Mouse (Mus musculus) neural tube, embryonic 15.5 days (tissue): ENCODE data around the gene Ppp1r14d. TPM values are rescaled to one million over a fixed set of nuclear protein-coding genes. Genes with fewer than 3 reads are reported as not detected.
A peak's percentile ranks its signal among the peaks of the same experiment; 100 is the strongest.

ENCODE experiments used
- ATAC-seq: fragments of 200-750 bp; cut with Nextera tagmentation; 2 replicates; pipeline ENCODE4 v1.8.0; 2017; ENCODE audit warnings: mild to moderate bottlenecking, moderate TSS enrichment, moderate library complexity; ENCODE audit not compliant: low FRiP score
- H3K27ac ChIP-seq: fragments of 300-500 bp; sonication (generic); replicated peaks from 2 replicates; pipeline ENCODE4 v1.5.1; 2015; ENCODE audit warnings: mild to moderate bottlenecking, inconsistent platforms
- H3K27me3 ChIP-seq: fragments of 300-500 bp; sonication (generic); replicated peaks from 2 replicates; pipeline ENCODE4 v1.6.1; 2015; ENCODE audit warnings: inconsistent platforms
- H3K36me3 ChIP-seq: fragments of 300-500 bp; sonication (generic); 2 replicates; pipeline ENCODE4 v1.6.1; 2015; ENCODE audit warnings: inconsistent platforms
- H3K4me1 ChIP-seq: fragments of 300-500 bp; sonication (generic); 2 replicates; pipeline ENCODE4 v1.6.1; 2015; ENCODE audit warnings: inconsistent platforms
- H3K4me2 ChIP-seq: fragments of 300-500 bp; sonication (generic); 2 replicates; pipeline ENCODE4 v1.6.1; 2015; ENCODE audit warnings: inconsistent platforms, mild to moderate bottlenecking, moderate library complexity
- H3K4me3 ChIP-seq: fragments of 300-500 bp; sonication (generic); replicated peaks from 2 replicates; pipeline ENCODE4 v1.5.1; 2015; ENCODE audit warnings: mild to moderate bottlenecking, inconsistent platforms
- H3K9ac ChIP-seq: fragments of 300-500 bp; sonication (generic); replicated peaks from 2 replicates; pipeline ENCODE4 v1.6.1; 2015; ENCODE audit warnings: mild to moderate bottlenecking, inconsistent platforms
- H3K9me3 ChIP-seq: fragments of 300-500 bp; sonication (generic); replicated peaks from 2 replicates; pipeline ENCODE4 v1.6.1; 2016; ENCODE audit warnings: inconsistent platforms
- WGBS: fragments of 180-500 bp; shearing (Covaris S2); methylation state at CpG from one replicate; pipeline ENCODE4 v1.1.7; 2015; ENCODE audit warnings: mixed read lengths; 5-methylcytosine and 5-hydroxymethylcytosine counted together
- polyA plus RNA-seq: library from polyadenylated mRNA; unstranded; fragments of >200 nt; fragmentation: Nextera tagmentation; extraction: Ambion mirVana; gene quantifications from 2 replicates; pipeline ENCODE4 v1.2.1, GENCODE M21; 2015

Gene Ppp1r14d
- polyA plus RNA-seq, 1 experiment from 2014 or later, result not detected

DNA sequence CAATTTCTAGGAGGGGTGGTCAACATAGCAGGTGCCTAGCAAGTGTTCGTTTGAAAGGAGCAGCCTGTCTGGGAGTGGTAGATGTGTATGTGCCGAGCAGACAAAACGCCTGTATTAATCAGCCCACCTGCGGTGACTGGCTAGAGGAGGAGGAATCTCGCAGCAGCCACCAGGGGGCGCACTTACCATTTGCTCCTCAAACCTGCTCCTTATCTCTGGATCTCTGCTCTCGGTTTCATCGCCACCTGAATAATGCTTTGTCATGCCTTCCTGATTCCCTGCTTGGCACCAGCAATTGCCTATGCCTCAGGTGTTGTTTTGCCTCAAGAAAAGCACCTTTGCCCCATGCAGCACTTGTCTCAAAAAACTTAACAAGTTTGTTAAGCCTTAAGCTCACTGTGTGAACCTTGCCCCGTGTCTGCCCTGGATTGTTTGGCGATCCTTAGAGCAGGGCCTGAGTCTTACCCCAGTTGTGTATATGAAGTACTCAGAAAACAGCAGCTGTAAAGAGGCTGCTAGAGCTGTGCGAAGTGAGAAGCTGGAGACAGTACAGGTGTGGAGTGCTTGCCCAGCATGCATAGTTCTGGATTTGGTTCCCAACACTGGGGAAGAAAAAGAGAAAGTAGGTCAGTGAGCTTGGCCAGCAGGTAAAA lies 21.2 kb upstream of the Ppp1r14d start:
- no peaks in the 10 kb centered on the region for H3K4me1 ChIP-seq
- H3K9me3 ChIP-seq, result no peaks in the 10 kb centered on the region
- no peaks in the 10 kb centered on the region for H3K36me3 ChIP-seq
- H3K9ac ChIP-seq, result no peak overlapping the region
- 19% methylated on average over 11 of the region's 11 CpGs for WGBS
- H3K27me3 ChIP-seq, result peaks cover 10% of the 10 kb centered on the region; the same call in 1 of the 2 replicates
- H3K4me3 ChIP-seq, result no peak overlapping the region
- no peak overlapping the region for H3K27ac ChIP-seq
- ATAC-seq, result no peak
- H3K4me2 ChIP-seq, result no peak overlapping the region

DNA sequence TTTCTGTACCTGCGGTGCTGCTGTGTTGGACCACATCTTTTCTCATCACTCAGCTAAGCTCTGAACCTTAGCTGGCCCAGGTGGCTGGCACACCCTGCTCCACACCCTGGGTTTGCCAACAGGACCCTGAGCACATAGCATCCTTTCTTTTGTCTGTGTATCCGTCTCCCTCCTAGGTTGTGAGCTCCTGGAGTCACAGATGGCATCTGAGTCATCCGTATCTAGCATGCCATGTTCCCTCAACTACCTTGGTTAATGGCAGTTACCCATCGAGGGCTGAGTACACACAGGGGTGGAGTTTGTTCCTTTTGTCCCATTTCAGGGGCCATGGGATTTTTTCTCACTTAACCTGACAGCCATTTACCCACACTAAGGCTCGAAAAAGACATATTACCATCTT lies 20.7 kb upstream of the Ppp1r14d start:
- H3K4me1 ChIP-seq, result no peaks in the 10 kb centered on the region
- WGBS, result 61% methylated on average over 5 of the region's 5 CpGs
- H3K4me2 ChIP-seq, result no peak overlapping the region

DNA sequence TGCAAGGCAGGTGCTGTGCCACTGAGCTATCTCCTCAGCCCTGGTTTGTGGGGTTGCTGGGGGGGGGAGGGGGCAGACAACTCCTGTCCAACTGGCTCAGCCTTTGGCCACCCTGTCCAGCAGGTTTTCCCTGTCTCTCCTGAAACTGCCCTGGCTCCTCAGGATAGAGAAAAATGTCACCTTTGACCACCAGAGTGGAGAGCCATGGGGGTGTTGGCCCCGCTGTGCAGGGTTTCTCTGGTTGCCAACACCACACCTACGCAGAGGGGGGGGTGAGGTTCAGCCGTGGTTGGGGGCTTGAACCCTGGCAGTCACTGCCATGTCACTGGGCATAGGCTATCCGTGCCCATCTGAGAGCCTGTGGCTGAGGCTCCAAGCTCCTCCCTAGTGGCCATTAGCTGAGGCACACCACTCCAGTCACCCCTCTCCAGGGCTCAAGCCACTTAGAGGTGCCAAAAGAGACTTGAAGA lies 19.9 kb upstream of the Ppp1r14d start:
- no peaks in the 10 kb centered on the region for H3K4me1 ChIP-seq
- H3K4me2 ChIP-seq, result no peak overlapping the region
- WGBS, result 76% methylated on average over 4 of the region's 4 CpGs
- peaks cover 6% of the 10 kb centered on the region; the same call in 1 of the 2 replicates for H3K27me3 ChIP-seq
- no peak overlapping the region for H3K27ac ChIP-seq
- H3K9ac ChIP-seq, result no peak overlapping the region
- no peak for ATAC-seq
- H3K36me3 ChIP-seq, result no peaks in the 10 kb centered on the region
- no peaks in the 10 kb centered on the region for H3K9me3 ChIP-seq
- no peak overlapping the region for H3K4me3 ChIP-seq

More for the DNA sequence above, 20.7 kb upstream of the Ppp1r14d start:
- Histone ChIP-seq H3K9ac (no peak overlapping the region), H3K27ac (no peak overlapping the region), H3K27me3 (peaks cover 9% of the 10 kb centered on the region; the same call in 1 of the 2 replicates), H3K36me3 (no peaks in the 10 kb centered on the region), H3K9me3 (no peaks in the 10 kb centered on the region), H3K4me3 (no peak overlapping the region)
- no peak for ATAC-seq

DNA sequence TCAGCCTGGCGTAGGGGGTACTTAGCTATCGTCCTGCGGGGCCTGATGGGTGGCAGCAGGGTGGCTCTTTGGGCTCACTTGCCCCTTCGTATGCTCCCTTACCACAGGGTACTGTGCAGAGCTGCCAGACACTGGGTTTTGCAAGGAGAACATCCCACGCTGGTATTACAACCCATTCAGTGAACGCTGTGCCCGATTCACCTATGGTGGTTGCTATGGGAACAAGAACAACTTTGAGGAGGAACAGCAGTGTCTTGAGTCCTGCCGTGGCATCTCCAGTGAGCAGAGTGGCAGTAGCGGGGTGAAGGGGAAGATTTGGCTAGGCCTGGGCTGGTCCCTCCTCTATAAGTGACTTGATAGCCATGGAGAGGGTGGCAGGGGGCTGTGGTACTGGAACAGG lies 18.2 kb upstream of the Ppp1r14d start:
- H3K4me2 ChIP-seq, result no peak overlapping the region
- 74% methylated on average over 9 of the region's 9 CpGs for WGBS
- H3K4me1 ChIP-seq, result no peaks in the 10 kb centered on the region
- H3K36me3 ChIP-seq, result no peaks in the 10 kb centered on the region
- no peak overlapping the region for H3K9ac ChIP-seq
- H3K4me3 ChIP-seq, result no peak overlapping the region
- H3K27ac ChIP-seq, result no peak overlapping the region
- H3K9me3 ChIP-seq, result no peaks in the 10 kb centered on the region
- H3K27me3 ChIP-seq, result no peaks in the 10 kb centered on the region
- no peak for ATAC-seq

DNA sequence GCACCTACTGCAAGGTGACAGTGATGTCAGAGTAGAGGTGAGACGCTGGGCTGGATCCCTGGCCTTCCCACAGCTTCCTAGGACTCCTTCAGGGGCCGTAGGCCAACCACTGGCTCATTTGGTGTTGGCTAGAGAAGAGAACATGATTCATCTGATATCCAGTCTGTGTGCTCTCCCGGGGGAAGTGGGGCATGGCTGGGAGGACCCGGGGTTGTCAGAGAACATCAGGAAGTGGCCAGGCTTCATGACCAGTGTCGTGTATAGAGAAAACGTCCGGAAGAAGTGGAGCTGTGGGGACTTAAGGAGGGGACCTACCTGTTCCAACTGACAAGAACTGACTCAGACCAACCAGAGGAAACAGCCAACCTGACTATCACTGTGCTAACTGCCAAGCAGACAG lies 15.5 kb upstream of the Ppp1r14d start:
- Histone ChIP-seq H3K4me3 (no peak overlapping the region), H3K27ac (no peak overlapping the region), H3K4me1 (no peaks in the 10 kb centered on the region), H3K9me3 (no peaks in the 10 kb centered on the region), H3K4me2 (no peak overlapping the region), H3K36me3 (no peaks in the 10 kb centered on the region), H3K27me3 (peaks cover 4% of the 10 kb centered on the region), H3K9ac (no peak overlapping the region)
- 85% methylated on average over 7 of the region's 7 CpGs for WGBS
- no peak for ATAC-seq

DNA sequence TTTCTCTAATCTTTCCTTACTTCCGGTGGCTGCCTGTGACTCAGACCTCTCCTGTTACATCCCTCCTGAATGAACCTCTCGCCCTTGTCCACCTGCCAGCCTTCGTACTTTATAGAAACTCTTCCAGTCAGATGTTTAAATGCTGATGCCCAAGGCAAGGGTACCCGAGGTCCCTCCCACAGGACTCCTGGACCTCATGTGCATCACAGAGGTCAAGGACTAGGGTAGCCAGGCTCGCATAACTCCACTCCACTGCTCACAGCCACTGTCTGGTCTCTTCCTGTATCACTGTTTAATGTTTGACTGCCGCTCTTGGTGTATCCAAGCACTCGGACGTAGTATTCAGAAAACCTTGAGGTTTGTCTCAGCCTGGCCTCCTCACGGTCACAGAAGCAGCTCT lies 12.8 kb upstream of the Ppp1r14d start:
- H3K9ac ChIP-seq, result no peak overlapping the region
- 88% methylated on average over 9 of the region's 9 CpGs for WGBS
- peaks cover 5% of the 10 kb centered on the region for H3K4me1 ChIP-seq
- H3K27ac ChIP-seq, result no peak overlapping the region
- ATAC-seq, result no peak
- no peak overlapping the region for H3K4me2 ChIP-seq
- peaks cover 30% of the 10 kb centered on the region for H3K27me3 ChIP-seq
- no peak overlapping the region for H3K4me3 ChIP-seq
- no peaks in the 10 kb centered on the region for H3K9me3 ChIP-seq
- no peaks in the 10 kb centered on the region for H3K36me3 ChIP-seq

DNA sequence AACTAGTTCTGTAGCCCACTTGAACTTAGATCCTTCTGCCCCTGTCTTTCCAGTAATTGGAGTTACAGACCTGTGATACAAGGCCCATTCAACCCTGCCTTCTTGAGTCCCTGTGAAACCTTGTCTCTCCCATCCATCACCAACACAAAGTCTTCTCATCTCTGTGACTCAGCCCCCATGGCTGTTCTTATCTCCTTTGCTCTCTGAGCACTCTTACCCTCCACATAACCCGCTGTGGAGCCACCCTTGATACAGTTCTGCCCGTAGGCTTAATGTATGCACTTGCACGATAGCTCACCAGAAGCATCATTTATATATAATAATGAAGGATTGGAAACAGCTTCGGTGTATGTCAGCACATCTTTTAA lies 11.1 kb upstream of the Ppp1r14d start:
- Histone ChIP-seq H3K4me2 (no peak overlapping the region), H3K36me3 (no peaks in the 10 kb centered on the region), H3K9me3 (no peaks in the 10 kb centered on the region), H3K9ac (no peak overlapping the region), H3K27ac (no peak overlapping the region), H3K4me3 (no peak overlapping the region), H3K27me3 (peaks cover 47% of the 10 kb centered on the region), H3K4me1 (peaks cover 14% of the 10 kb centered on the region)
- ATAC-seq, result no peak
- 90% methylated on average over 4 of the region's 4 CpGs for WGBS

DNA sequence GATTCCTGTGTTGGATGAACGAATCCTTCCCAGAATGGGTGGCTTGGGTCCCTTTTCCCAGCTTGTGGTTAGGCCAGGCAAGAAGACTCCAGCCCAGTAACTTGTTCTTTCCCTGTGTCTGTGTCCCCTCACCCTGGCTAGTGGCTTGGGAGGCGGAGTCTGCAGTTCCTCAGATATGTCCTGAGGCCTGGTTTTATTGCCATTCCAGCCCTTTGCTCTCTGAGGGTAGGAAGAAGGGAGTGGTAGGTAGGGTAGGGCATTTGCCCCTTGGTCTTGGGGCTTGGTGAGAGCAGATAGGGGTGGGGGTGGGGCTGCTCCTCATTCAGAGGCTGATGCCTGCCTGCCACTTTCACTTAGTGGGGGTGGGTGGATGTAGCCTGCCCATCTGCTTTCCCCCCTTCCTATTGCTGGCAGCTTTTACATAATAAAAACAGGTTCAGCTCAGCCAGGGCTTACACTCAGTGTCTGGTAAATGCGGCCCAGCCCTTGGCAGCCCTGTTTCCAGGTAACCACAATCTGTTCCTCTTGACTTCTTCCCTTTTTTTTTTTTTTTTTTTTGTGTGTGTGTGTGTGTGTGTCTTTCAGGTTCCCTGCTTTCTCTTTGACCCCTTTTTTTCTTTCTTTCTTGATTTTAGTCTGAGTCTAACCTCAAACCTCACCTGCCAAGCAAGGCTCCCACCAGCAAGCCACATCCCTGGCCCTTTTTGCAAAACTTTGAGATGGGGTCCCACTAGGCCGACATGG lies 10.5 kb upstream of the Ppp1r14d start:
- H3K4me1 ChIP-seq, result peaks cover 14% of the 10 kb centered on the region
- WGBS, result 64% methylated on average over 4 of the region's 4 CpGs
- H3K27me3 ChIP-seq, result peaks cover 53% of the 10 kb centered on the region
- no peak overlapping the region for H3K9ac ChIP-seq
- H3K36me3 ChIP-seq, result no peaks in the 10 kb centered on the region
- no peak overlapping the region for H3K4me2 ChIP-seq
- no peak overlapping the region for H3K4me3 ChIP-seq
- ATAC-seq, result no peak
- no peak overlapping the region for H3K27ac ChIP-seq
- no peaks in the 10 kb centered on the region for H3K9me3 ChIP-seq

DNA sequence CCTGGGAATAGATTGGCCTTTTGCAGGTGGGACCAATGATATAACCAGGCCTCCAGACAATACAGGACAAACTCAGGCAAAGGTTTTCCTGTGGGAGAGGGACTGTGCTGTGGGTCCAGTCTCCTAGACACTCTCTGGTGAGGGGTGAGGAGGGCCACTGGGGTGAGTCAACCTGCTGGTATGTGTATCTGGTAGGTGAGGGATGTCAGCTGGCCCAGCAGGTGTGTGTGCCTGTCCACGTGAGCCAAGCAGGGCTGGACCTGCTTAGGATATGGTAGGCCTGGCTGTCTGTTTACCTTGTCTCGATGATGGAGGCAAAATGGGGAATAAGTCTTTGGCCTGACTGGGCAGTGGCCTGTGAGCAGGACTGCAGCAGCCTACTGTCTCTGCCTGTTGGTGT lies 9.0 kb upstream of the Ppp1r14d start:
- H3K9me3 ChIP-seq, result no peaks in the 10 kb centered on the region
- ATAC-seq, result no peak
- no peak overlapping the region for H3K27ac ChIP-seq
- no peak overlapping the region for H3K4me2 ChIP-seq
- H3K4me1 ChIP-seq, result peaks cover 14% of the 10 kb centered on the region
- H3K4me3 ChIP-seq, result no peak overlapping the region
- H3K27me3 ChIP-seq, result peaks cover 64% of the 10 kb centered on the region
- 74% methylated on average over 2 of the region's 2 CpGs for WGBS
- no peaks in the 10 kb centered on the region for H3K36me3 ChIP-seq
- no peak overlapping the region for H3K9ac ChIP-seq

DNA sequence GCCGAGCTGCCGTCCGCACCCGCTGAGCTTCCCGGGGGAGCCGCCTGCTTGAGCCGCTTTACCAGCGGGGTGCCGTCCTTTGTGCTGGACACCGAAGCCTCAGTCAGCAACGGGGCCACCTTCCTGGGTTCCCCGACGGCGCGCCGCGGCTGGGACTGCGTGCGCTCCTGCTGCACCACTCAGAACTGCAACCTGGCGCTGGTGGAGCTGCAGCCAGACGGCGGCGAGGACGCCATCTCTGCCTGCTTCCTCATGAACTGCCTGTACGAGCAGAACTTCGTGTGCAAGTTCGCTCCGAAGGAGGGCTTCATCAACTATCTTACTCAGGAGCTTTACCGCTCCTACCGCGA lies 8.1 kb upstream of the Ppp1r14d start:
- ATAC-seq, result no peak
- Histone ChIP-seq H3K9ac (no peak overlapping the region), H3K27me3 (peaks cover 64% of the 10 kb centered on the region)

DNA sequence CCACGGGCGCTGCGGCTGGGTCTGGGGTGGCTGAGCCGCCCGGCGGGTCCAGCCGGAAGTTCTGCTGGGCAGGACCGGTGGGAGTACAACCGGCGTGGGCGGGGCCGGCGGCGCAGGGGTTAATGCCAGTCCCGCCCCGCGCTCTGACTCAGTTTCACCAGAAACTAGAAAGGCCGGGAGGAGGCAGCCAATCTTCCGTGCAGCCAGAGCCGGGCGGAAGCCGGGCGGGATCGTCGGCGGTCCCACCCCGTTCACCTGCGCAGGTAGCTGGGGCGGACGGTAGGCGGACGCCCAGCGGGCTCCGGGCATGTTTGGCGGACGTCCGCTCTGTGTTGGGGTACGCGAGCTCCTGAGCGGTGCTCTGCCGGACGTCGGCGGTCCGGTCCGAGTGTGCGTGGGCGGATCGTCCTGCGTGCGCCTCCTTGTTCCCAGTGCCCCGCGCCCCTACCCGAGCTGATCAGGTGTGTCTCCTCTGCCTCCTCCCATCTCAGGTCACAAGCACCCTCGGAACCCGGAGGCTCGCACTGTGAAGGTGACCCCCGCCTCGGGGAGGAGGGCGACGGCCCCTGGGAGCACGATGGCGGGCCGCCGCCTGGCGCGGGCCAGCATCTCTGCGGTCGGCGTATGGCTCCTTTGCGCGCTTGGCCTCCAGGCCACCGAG lies 7.6 kb upstream of the Ppp1r14d start, which contains the start of gene Spint1:
Gene Spint1, plus strand, starts transcription at position 153 of the 661 bp plus-strand sequence.
- Histone ChIP-seq H3K9me3 (no peaks in the 10 kb centered on the region), H3K4me2 (peak within 1 kb of the TSS; percentile 57), H3K36me3 (no peaks in the 10 kb centered on the region), H3K9ac (0 out of 2 replicates have a peak within 1 kb of the TSS, but pooled peaks have one; percentile 8), H3K27me3 (peaks cover 64% of the 10 kb centered on the region), H3K4me3 (peak within 1 kb of the TSS; percentile 36), H3K4me1 (peaks cover 14% of the 10 kb centered on the region), H3K27ac (no peak within 1 kb of the TSS)
- ATAC-seq, result no peak
- WGBS, result under 1% methylated on average over 68 of the region's 73 CpGs

More for the DNA sequence above, 8.1 kb upstream of the Ppp1r14d start:
- Histone ChIP-seq H3K27ac (no peak overlapping the region), H3K4me2 (peak overlapping the region; percentile 57), H3K4me3 (peak overlapping the region; percentile 36), H3K36me3 (no peaks in the 10 kb centered on the region), H3K9me3 (no peaks in the 10 kb centered on the region), H3K4me1 (peaks cover 14% of the 10 kb centered on the region)
- 2% methylated on average over 31 of the region's 31 CpGs for WGBS
